Comparison of ENCODE assay signal across 12 mouse cellular contexts in genomic region chr2:118749341-118749884, GRCm38 (mm10). TPM values are rescaled to one million over a fixed set of nuclear protein-coding genes. Genes with fewer than 3 reads are reported as not detected.
DNase-seq lines count a peak whose midpoint lies in the region; ATAC-seq and TF ChIP-seq lines count a peak whose summit lies in the region.
"Had no signal": no experiment of that assay in that cellular context is flagged by ENCODE, and none has a peak within 500 bp of the region (broad histone marks: within the 10 kb centered on the region; RNA-seq: fewer than 3 reads in every experiment).

No protein-coding gene starts in this region.

- H3K9me3 ChIP-seq in heart, embryonic 11.5 days (replicated peaks; ENCODE audit: control insufficient read depth, low read length) = no peaks in the 10 kb centered on the region
- H3K9me3 ChIP-seq in forebrain, embryonic 10.5 days = no peaks in the 10 kb centered on the region
- H3K9me3 ChIP-seq in hindbrain, embryonic 16.5 days (ENCODE audit: control insufficient read depth, low read length) = no peaks in the 10 kb centered on the region
- H3K9me3 ChIP-seq in midbrain, postnatal 0 days (ENCODE audit: low read length) = no peaks in the 10 kb centered on the region
- H3K9me3 ChIP-seq: limb, embryonic 15.5 days had no signal

- peaks cover 53% of the 10 kb centered on the region for H3K4me1 ChIP-seq in heart, embryonic 11.5 days (ENCODE audit: control insufficient read depth, insufficient read depth, low read length)
- peaks cover 66% of the 10 kb centered on the region for H3K4me1 ChIP-seq in forebrain, embryonic 10.5 days
- H3K4me1 ChIP-seq in hindbrain, embryonic 16.5 days (ENCODE audit: control insufficient read depth, insufficient read depth, low read depth, low read length) = peaks cover 36% of the 10 kb centered on the region
- peaks cover 4% of the 10 kb centered on the region; the same call in 1 of the 2 replicates for H3K4me1 ChIP-seq in midbrain, postnatal 0 days (ENCODE audit: insufficient read depth, low read length)

- H3K36me3 ChIP-seq in heart, embryonic 11.5 days (ENCODE audit: control insufficient read depth, insufficient read depth, low read length) = no peaks in the 10 kb centered on the region
- peaks cover 14% of the 10 kb centered on the region for H3K36me3 ChIP-seq in forebrain, embryonic 10.5 days (replicated peaks)
- no peaks in the 10 kb centered on the region for H3K36me3 ChIP-seq in hindbrain, embryonic 16.5 days (ENCODE audit: control insufficient read depth, insufficient read depth, low read length)
- 0 out of 2 replicates have a peak, but pooled peaks cover 4% of the 10 kb centered on the region for H3K36me3 ChIP-seq in midbrain, postnatal 0 days (ENCODE audit: insufficient read depth, low read length)
- H3K36me3 ChIP-seq: limb, embryonic 15.5 days had no signal

- H3K4me2 ChIP-seq in heart, embryonic 11.5 days = peak overlapping the region; percentile 31
- peak overlapping the region; percentile 14; the same call in 1 of the 2 replicates for H3K4me2 ChIP-seq in hindbrain, embryonic 16.5 days (ENCODE audit: low read length)
- no peak overlapping the region for H3K4me2 ChIP-seq in midbrain, postnatal 0 days (ENCODE audit: low read depth, low read length, poor library complexity, severe bottlenecking)
- H3K4me2 ChIP-seq: limb, embryonic 15.5 days had no signal

- 51% methylated on average over 10 of the region's 10 CpGs for WGBS in heart, embryonic 11.5 days (ENCODE audit: insufficient replicate concordance)
- WGBS in forebrain, embryonic 10.5 days = 22% methylated on average over 10 of the region's 10 CpGs
- 14% methylated on average over 10 of the region's 10 CpGs for WGBS in hindbrain, embryonic 16.5 days
- 25% methylated on average over 10 of the region's 10 CpGs for WGBS in midbrain, postnatal 0 days

- intact Hi-C loops in heart, postnatal 25 days (cut with DNase I) = no loop called here

- no peak for ATAC-seq in heart, embryonic 11.5 days (replicated peaks; ENCODE audit: insufficient number of reproducible peaks, low FRiP score, low TSS enrichment)
- no peak for ATAC-seq in hindbrain, embryonic 16.5 days
- ATAC-seq in midbrain, postnatal 0 days (ENCODE audit: low FRiP score) = no peak

- 0 out of 2 replicates have a peak overlapping the region, but pooled peaks have one; percentile 29 for H3K27ac ChIP-seq in heart, embryonic 11.5 days (ENCODE audit: low read depth, low read length)
- H3K27ac ChIP-seq in forebrain, embryonic 10.5 days = no peak overlapping the region
- no peak overlapping the region for H3K27ac ChIP-seq in hindbrain, embryonic 16.5 days (ENCODE audit: low read depth, low read length)
- no peak overlapping the region for H3K27ac ChIP-seq in midbrain, postnatal 0 days (ENCODE audit: low read depth, low read length)
- H3K27ac ChIP-seq: limb, embryonic 15.5 days had no signal

- DNase-seq in heart, postnatal 25 days (ENCODE audit: low spot score) = no peak
- peak; percentile 35 for DNase-seq in forebrain, embryonic 10.5 days (ENCODE audit: extremely low spot score, low spot score)
- no peak for DNase-seq in midbrain, postnatal 0 days (ENCODE audit: low spot score)
- no peak for DNase-seq in kidney, postnatal 4 days
- no peak for DNase-seq in cerebellum, postnatal 25 days
- DNase-seq in spleen, adult 18-20 months = no peak
- DNase-seq: B cell, adult 2 months; cerebellum, adult 2 months; kidney, adult 11 months had no signal

- no peak overlapping the region for H3K4me3 ChIP-seq in heart, embryonic 11.5 days (ENCODE audit: low read depth, low read length)
- H3K4me3 ChIP-seq in forebrain, embryonic 10.5 days = peak overlapping the region; percentile 18
- no peak overlapping the region for H3K4me3 ChIP-seq in hindbrain, embryonic 16.5 days (ENCODE audit: low read length)
- no peak overlapping the region for H3K4me3 ChIP-seq in midbrain, postnatal 0 days (ENCODE audit: low read depth, low read length)
- H3K4me3 ChIP-seq: limb, embryonic 15.5 days had no signal

- H3K9ac ChIP-seq in heart, embryonic 11.5 days (ENCODE audit: low read depth, low read length) = peak overlapping the region; percentile 2; the same call in 1 of the 2 replicates
- no peak overlapping the region for H3K9ac ChIP-seq in hindbrain, embryonic 16.5 days (ENCODE audit: low read depth, low read length)
- 0 out of 2 replicates have a peak overlapping the region, but pooled peaks have one; percentile 3 for H3K9ac ChIP-seq in midbrain, postnatal 0 days (replicated peaks; ENCODE audit: low read length, poor library complexity, severe bottlenecking)
- H3K9ac ChIP-seq: limb, embryonic 15.5 days had no signal

- H3K27me3 ChIP-seq in heart, embryonic 11.5 days (ENCODE audit: control insufficient read depth, insufficient read depth, low read length) = peaks cover 1% of the 10 kb centered on the region
- peaks cover 69% of the 10 kb centered on the region for H3K27me3 ChIP-seq in forebrain, embryonic 10.5 days (ENCODE audit: poor library complexity, severe bottlenecking)
- no peaks in the 10 kb centered on the region for H3K27me3 ChIP-seq in hindbrain, embryonic 16.5 days (replicated peaks; ENCODE audit: control insufficient read depth, insufficient read depth, low read length)
- H3K27me3 ChIP-seq in midbrain, postnatal 0 days (ENCODE audit: insufficient read depth, low read length) = no peaks in the 10 kb centered on the region

- TF ChIP-seq CTCF in midbrain, postnatal 0 days (IDR thresholded peaks at IDR 0.05) = no peak; the same call in 1 of the 2 replicates

RNA-seq across cellular contexts. Expression of gene Inafm2, which starts 3.9 kb away (rescaled TPM):
- 45.4 and 46.7 TPM in 2 replicates for polyA plus RNA-seq in heart, embryonic 11.5 days (2014; fragmentation: Nextera tagmentation; extraction: Ambion mirVana)
- total RNA-seq in heart, postnatal 25 days (2021) = 10 to 100 TPM; 26.7 to 32.4 TPM
- polyA plus RNA-seq in forebrain, embryonic 10.5 days (2016; fragmentation: Nextera tagmentation; extraction: Ambion mirVana) = 19.8 and 21.7 TPM in 2 replicates
- 20.2 and 20.4 TPM in 2 replicates for polyA plus RNA-seq in hindbrain, embryonic 16.5 days (2015; fragmentation: Nextera tagmentation; extraction: Ambion mirVana)
- 13.5 and 17.4 TPM in 2 replicates for total RNA-seq in midbrain, postnatal 0 days (2014; rRNA removed)
- 12.6 and 13.3 TPM in 2 replicates for polyA plus RNA-seq in midbrain, postnatal 0 days (2015; fragmentation: Nextera tagmentation; extraction: Ambion mirVana)

RNA-seq across cellular contexts. Expression of gene Ccdc9b, which starts 13.0 kb away (rescaled TPM):
- 1.0 and 1.3 TPM in 2 replicates for polyA plus RNA-seq in heart, embryonic 11.5 days (2014; fragmentation: Nextera tagmentation; extraction: Ambion mirVana)
- 10 to 100 TPM; 23.0 to 24.2 TPM for total RNA-seq in heart, postnatal 25 days (2021)
- 0.53 and 0.64 TPM in 2 replicates for polyA plus RNA-seq in forebrain, embryonic 10.5 days (2016; fragmentation: Nextera tagmentation; extraction: Ambion mirVana)
- polyA plus RNA-seq in hindbrain, embryonic 16.5 days (2015; fragmentation: Nextera tagmentation; extraction: Ambion mirVana) = 1.0 and 1.3 TPM in 2 replicates
- total RNA-seq in midbrain, postnatal 0 days (2014; rRNA removed) = 1.5 and 3.4 TPM in 2 replicates
- 0.74 and 0.79 TPM in 2 replicates for polyA plus RNA-seq in midbrain, postnatal 0 days (2015; fragmentation: Nextera tagmentation; extraction: Ambion mirVana)

RNA-seq across cellular contexts. Expression of gene Plcb2, which starts 21.2 kb away (rescaled TPM):
- 0.99 and 1.4 TPM in 2 replicates for polyA plus RNA-seq in heart, embryonic 11.5 days (2014; fragmentation: Nextera tagmentation; extraction: Ambion mirVana)
- total RNA-seq in heart, postnatal 25 days (2021) = 1 to 10 TPM; 1.9 to 2.8 TPM
- 0.38 and 0.46 TPM in 2 replicates for polyA plus RNA-seq in forebrain, embryonic 10.5 days (2016; fragmentation: Nextera tagmentation; extraction: Ambion mirVana)
- 0.88 and 1.1 TPM in 2 replicates for polyA plus RNA-seq in hindbrain, embryonic 16.5 days (2015; fragmentation: Nextera tagmentation; extraction: Ambion mirVana)
- total RNA-seq in midbrain, postnatal 0 days (2014; rRNA removed) = 0.52 and 2.4 TPM in 2 replicates
- polyA plus RNA-seq in midbrain, postnatal 0 days (2015; fragmentation: Nextera tagmentation; extraction: Ambion mirVana) = 0.53 and 0.63 TPM in 2 replicates

RNA-seq across cellular contexts. Expression of gene Phgr1, which starts 23.2 kb away (rescaled TPM):
- not detected in 2 replicates for polyA plus RNA-seq in heart, embryonic 11.5 days (2014; fragmentation: Nextera tagmentation; extraction: Ambion mirVana)
- total RNA-seq in heart, postnatal 25 days (2021) = not detected
- not detected in 2 replicates for polyA plus RNA-seq in forebrain, embryonic 10.5 days (2016; fragmentation: Nextera tagmentation; extraction: Ambion mirVana)
- not detected in 2 replicates for polyA plus RNA-seq in hindbrain, embryonic 16.5 days (2015; fragmentation: Nextera tagmentation; extraction: Ambion mirVana)
- total RNA-seq in midbrain, postnatal 0 days (2014; rRNA removed) = not detected in 2 replicates
- polyA plus RNA-seq in midbrain, postnatal 0 days (2015; fragmentation: Nextera tagmentation; extraction: Ambion mirVana) = not detected in 2 replicates
- polyA plus RNA-seq: cerebellum, adult 2 months had no signal

RNA-seq across cellular contexts. Expression of gene Disp2, which starts 30.1 kb away (rescaled TPM):
- 0.21 and 0.27 TPM in 2 replicates for polyA plus RNA-seq in heart, embryonic 11.5 days (2014; fragmentation: Nextera tagmentation; extraction: Ambion mirVana)
- total RNA-seq in heart, postnatal 25 days (2021) = under 1 TPM in 1 of 2 experiments, not detected in 1; 0.03 TPM
- 1.0 and 1.2 TPM in 2 replicates for polyA plus RNA-seq in forebrain, embryonic 10.5 days (2016; fragmentation: Nextera tagmentation; extraction: Ambion mirVana)
- 82.9 and 87.0 TPM in 2 replicates for polyA plus RNA-seq in hindbrain, embryonic 16.5 days (2015; fragmentation: Nextera tagmentation; extraction: Ambion mirVana)
- 180 and 201 TPM in 2 replicates for total RNA-seq in midbrain, postnatal 0 days (2014; rRNA removed)
- 68.7 and 72.6 TPM in 2 replicates for polyA plus RNA-seq in midbrain, postnatal 0 days (2015; fragmentation: Nextera tagmentation; extraction: Ambion mirVana)
